ENCODE assay signal across 17 mouse cellular contexts in the genomic region with DNA sequence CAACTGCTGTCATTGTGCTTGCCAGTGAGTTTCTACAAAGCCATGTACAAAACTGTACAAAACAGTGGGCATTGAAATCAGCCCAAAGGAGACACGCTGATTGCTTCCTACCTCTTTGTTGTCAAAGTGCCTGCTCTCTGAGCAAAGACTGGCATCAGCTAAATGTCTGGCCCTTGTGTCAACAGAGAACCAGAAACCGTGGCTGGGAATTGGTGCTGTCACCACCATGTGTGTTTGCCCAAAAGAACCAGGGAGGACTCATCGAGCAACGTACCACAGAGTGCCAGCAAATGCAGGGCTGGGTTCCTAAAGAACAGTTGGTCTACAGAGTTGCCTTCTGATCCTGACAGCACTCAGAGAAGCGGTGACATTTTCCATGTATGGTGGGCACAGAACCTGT. TPM values are rescaled to one million over a fixed set of nuclear protein-coding genes. Genes with fewer than 3 reads are reported as not detected.
"Had no signal": no experiment of that assay in that cellular context is flagged by ENCODE, and none has a peak within 500 bp of the region (broad histone marks: within the 10 kb centered on the region; RNA-seq: fewer than 3 reads in every experiment).

No protein-coding gene starts in this region.

- DNase-seq: lung, adult 2 months; lung, postnatal 14 days; lung, postnatal 36 days; right cerebral cortex, postnatal 14 days; thymus, adult 2 months; thymus, postnatal 25 days; thymus, postnatal 4 days had no signal

RNA-seq across cellular contexts. Expression of a gene that starts 2.3 kb away (rescaled TPM):
- total RNA-seq: megakaryocyte progenitor cell, adult 5-6 weeks; midbrain, postnatal 0 days; monocyte, adult 5-6 weeks; neutrophil, adult 5-6 weeks had no signal
- polyA plus RNA-seq: lung, embryonic 15.5 days; lung, postnatal 0 days; macrophage; midbrain, embryonic 11.5 days; midbrain, embryonic 13.5 days; midbrain, embryonic 15.5 days had no signal
